Mouse (Mus musculus) brain, embryonic 14.5 days (tissue): ENCODE results near the gene Cotl1.

Experiments
- CTCF ChIP-seq: fragments of 200-500 bp; IDR thresholded peaks from 2 replicates; pipeline ENCODE4 v1.5.1; 2012; ENCODE audit warnings: inconsistent platforms, mild to moderate bottlenecking, moderate library complexity, borderline replicate concordance; ENCODE audit not compliant: insufficient read depth, insufficient read length; ENCODE audit errors: extremely low read depth
- POLR2A ChIP-seq: fragments of 200-500 bp; IDR thresholded peaks from 2 replicates; pipeline ENCODE4 v1.6.1; 2012; ENCODE audit warnings: mild to moderate bottlenecking, inconsistent platforms, borderline replicate concordance; ENCODE audit not compliant: poor library complexity, insufficient read depth, insufficient read length, severe bottlenecking; ENCODE audit errors: extremely low read depth

GRCm38 (mm10) chr8:119840905-119841411, 614 bp upstream of the Cotl1 start:
- TF ChIP-seq CTCF (no peak), POLR2A (no peak)
